Mouse (Mus musculus): ENCODE measurements around the gene Cdc34. TPM values are rescaled to one million over a fixed set of nuclear protein-coding genes. Genes with fewer than 3 reads are reported as not detected.
"Not testable (repeated sequence)": the region's sequence is repeated elsewhere in the genome, so short reads cannot be mapped to it uniquely, and the experiment has no call there.

The Cdc34 gene
- polyA plus RNA-seq, 1 experiment, result 112 TPM

GRCm38 (mm10) chr10:79691986-79692548, 10.1 kb downstream of the Cdc34 start:
- no peak for TF ChIP-seq POLR2A (IDR thresholded peaks at IDR 0.05; ENCODE audit: borderline replicate concordance, extremely low read depth, low read depth, low read length)
- TF ChIP-seq CTCF (IDR thresholded peaks at IDR 0.05; ENCODE audit: insufficient read depth, low read length), result no peak
- WGBS, result 96% methylated on average over 2 of the region's 2 CpGs
- Histone ChIP-seq H3K4me3 (replicated peaks; ENCODE audit: extremely low read depth, low read depth, low read length) (no peak overlapping the region), H3K4me1 (ENCODE audit: control insufficient read depth, insufficient read depth, low read length) (peaks cover 10% of the 10 kb centered on the region)
- DNase-seq, result no peak

DNA sequence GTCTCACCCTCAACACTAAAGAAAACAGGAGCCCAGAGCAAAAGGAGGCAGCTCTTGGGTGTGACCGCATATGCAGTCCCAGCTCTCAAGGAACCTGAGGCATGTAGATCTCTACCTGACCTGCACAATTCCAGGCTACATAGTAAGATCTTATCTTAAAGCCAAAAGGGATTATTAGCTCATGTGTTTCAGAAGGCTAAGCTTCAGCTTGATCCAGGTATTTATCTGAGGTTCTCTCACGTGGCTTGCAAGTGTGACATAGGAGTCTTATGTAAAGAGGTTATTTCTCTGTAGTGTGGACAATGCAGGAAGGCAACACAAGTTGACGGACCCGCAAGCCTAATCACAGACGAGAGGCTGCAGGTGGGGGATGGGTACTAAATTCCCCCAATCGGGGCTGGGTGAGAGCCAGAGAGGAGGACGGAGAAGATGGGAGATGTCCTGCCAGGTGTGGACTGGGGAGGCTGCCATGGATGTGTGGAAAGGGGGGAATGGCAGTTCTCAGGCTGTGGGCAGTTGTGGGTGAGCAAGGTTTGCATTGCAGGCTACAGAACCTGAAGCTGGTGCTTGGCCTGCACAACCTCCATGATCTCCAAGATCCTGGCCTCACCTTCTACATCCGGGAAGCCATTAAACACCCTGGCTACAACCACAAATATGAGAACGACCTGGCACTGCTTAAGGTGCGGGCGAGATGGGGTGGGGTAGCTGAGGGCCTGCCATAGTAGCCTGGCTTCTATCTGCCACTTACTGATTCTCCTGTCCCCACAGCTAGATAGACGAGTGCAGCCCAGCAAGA, 11.8 kb downstream of the Cdc34 start:
- no peak overlapping the region for H3K4me3 ChIP-seq (replicated peaks; ENCODE audit: extremely low read depth, low read depth, low read length)
- TF ChIP-seq CTCF (IDR thresholded peaks at IDR 0.05; ENCODE audit: insufficient read depth, low read length), result no peak
- no peak for TF ChIP-seq POLR2A (IDR thresholded peaks at IDR 0.05; ENCODE audit: borderline replicate concordance, extremely low read depth, low read depth, low read length)
- 69% methylated on average over 12 of the region's 12 CpGs for WGBS
- no peak for DNase-seq
- H3K4me1 ChIP-seq (ENCODE audit: control insufficient read depth, insufficient read depth, low read length), result peaks cover 18% of the 10 kb centered on the region

GRCm38 (mm10) chr10:79694379-79694655, 12.3 kb downstream of the Cdc34 start:
- Histone ChIP-seq H3K4me3 (replicated peaks; ENCODE audit: extremely low read depth, low read depth, low read length) (no peak overlapping the region), H3K4me1 (ENCODE audit: control insufficient read depth, insufficient read depth, low read length) (peaks cover 20% of the 10 kb centered on the region)
- WGBS, result 82% methylated on average over 6 of the region's 6 CpGs
- TF ChIP-seq POLR2A (IDR thresholded peaks at IDR 0.05; ENCODE audit: borderline replicate concordance, extremely low read depth, low read depth, low read length), result no peak
- TF ChIP-seq CTCF (IDR thresholded peaks at IDR 0.05; ENCODE audit: insufficient read depth, low read length), result no peak
- DNase-seq, result no peak

DNA sequence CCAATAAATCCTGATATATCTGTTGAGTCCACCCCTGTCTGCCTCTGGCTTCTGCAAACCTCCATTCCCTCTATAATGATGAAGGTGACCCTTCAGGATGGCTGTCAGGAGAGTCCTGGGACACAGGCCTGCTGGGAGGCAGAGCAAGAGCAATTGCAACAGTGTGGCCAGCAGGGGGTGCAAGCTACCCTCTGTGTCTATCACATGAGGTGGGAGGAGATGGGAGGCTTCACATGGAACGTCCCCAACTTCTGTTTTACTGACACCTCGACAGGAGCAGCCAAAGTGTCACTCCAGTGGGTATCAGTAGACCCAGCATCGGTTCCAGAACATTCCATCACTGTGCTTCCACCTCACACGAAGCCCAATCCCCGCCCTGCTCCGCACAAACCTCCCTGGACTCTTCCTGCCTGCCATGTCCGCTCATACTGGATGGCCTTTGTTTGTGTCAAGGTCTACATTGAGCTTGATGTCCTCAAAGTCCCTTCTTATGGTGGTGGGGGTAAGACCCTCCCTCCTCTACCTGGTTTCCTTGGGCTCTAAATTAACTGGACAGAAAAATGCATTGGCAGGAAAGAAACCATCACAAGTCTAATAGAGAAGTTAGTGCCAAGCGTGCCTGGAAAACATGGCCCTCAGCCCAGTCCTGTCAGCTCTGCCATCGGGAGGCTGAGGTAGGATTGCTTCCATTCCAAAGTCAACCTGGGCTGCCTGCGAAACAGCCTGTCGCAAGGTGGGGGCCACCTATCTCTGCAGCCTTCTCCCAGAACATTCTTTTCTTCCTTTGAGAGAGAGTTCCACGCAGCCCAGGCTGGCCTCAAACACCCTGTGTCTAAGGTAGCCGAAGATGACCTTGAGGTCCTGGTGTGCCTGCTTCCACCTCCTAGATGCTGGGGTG, 13.5 kb downstream of the Cdc34 start:
- DNase-seq, result peak; percentile 80
- Histone ChIP-seq H3K4me1 (ENCODE audit: control insufficient read depth, insufficient read depth, low read length) (peaks cover 20% of the 10 kb centered on the region), H3K4me3 (replicated peaks; ENCODE audit: extremely low read depth, low read depth, low read length) (no peak overlapping the region)
- TF ChIP-seq POLR2A (IDR thresholded peaks at IDR 0.05; ENCODE audit: borderline replicate concordance, extremely low read depth, low read depth, low read length), result no peak
- peak; percentile 94 for TF ChIP-seq CTCF (IDR thresholded peaks at IDR 0.05; ENCODE audit: insufficient read depth, low read length)
- 40% methylated on average over 13 of the region's 13 CpGs for WGBS

GRCm38 (mm10) chr10:79696129-79696651, 14.2 kb downstream of the Cdc34 start:
- no peak for TF ChIP-seq POLR2A (IDR thresholded peaks at IDR 0.05; ENCODE audit: borderline replicate concordance, extremely low read depth, low read depth, low read length)
- no peak for TF ChIP-seq CTCF (IDR thresholded peaks at IDR 0.05; ENCODE audit: insufficient read depth, low read length)
- peaks cover 20% of the 10 kb centered on the region for H3K4me1 ChIP-seq (ENCODE audit: control insufficient read depth, insufficient read depth, low read length)
- DNase-seq, result peak; percentile 36
- WGBS, result 35% methylated on average over 9 of the region's 9 CpGs
- H3K4me3 ChIP-seq (replicated peaks; ENCODE audit: extremely low read depth, low read depth, low read length), result no peak overlapping the region

- TF ChIP-seq CTCF (IDR thresholded peaks at IDR 0.05; ENCODE audit: insufficient read depth, low read length), result no peak
- no peak for TF ChIP-seq POLR2A (IDR thresholded peaks at IDR 0.05; ENCODE audit: borderline replicate concordance, extremely low read depth, low read depth, low read length)
- WGBS, result 42% methylated on average over 6 of the region's 6 CpGs
- Histone ChIP-seq H3K4me1 (ENCODE audit: control insufficient read depth, insufficient read depth, low read length) (peaks cover 20% of the 10 kb centered on the region), H3K4me3 (replicated peaks; ENCODE audit: extremely low read depth, low read depth, low read length) (no peak overlapping the region)
- peak; percentile 15 for DNase-seq
Measured at GRCm38 (mm10) chr10:79697916-79698315, 15.9 kb downstream of the Cdc34 start.

GRCm38 (mm10) chr10:79698459-79698858, 16.5 kb downstream of the Cdc34 start:
- H3K4me3 ChIP-seq (replicated peaks; ENCODE audit: extremely low read depth, low read depth, low read length), result no peak overlapping the region
- WGBS, result 89% methylated on average over 6 of the region's 6 CpGs
- DNase-seq, result no peak
- TF ChIP-seq CTCF (IDR thresholded peaks at IDR 0.05; ENCODE audit: insufficient read depth, low read length) (no peak), POLR2A (IDR thresholded peaks at IDR 0.05; ENCODE audit: borderline replicate concordance, extremely low read depth, low read depth, low read length) (no peak)
- peaks cover 20% of the 10 kb centered on the region for H3K4me1 ChIP-seq (ENCODE audit: control insufficient read depth, insufficient read depth, low read length)

- DNase-seq, result peak; percentile 29
- Histone ChIP-seq H3K4me3 (replicated peaks; ENCODE audit: extremely low read depth, low read depth, low read length) (no peak overlapping the region), H3K4me1 (ENCODE audit: control insufficient read depth, insufficient read depth, low read length) (peaks cover 28% of the 10 kb centered on the region)
- TF ChIP-seq POLR2A (IDR thresholded peaks at IDR 0.05; ENCODE audit: borderline replicate concordance, extremely low read depth, low read depth, low read length), result no peak
- TF ChIP-seq CTCF (IDR thresholded peaks at IDR 0.05; ENCODE audit: insufficient read depth, low read length), result no peak
- WGBS, result 32% methylated on average over 7 of the region's 7 CpGs
Measured at GRCm38 (mm10) chr10:79700676-79701075, 18.7 kb downstream of the Cdc34 start.

GRCm38 (mm10) chr10:79701443-79702129, 19.6 kb downstream of the Cdc34 start:
- 38% methylated on average over 10 of the region's 10 CpGs for WGBS
- peak; percentile 75 for DNase-seq
- TF ChIP-seq CTCF (IDR thresholded peaks at IDR 0.05; ENCODE audit: insufficient read depth, low read length), result no peak
- TF ChIP-seq POLR2A (IDR thresholded peaks at IDR 0.05; ENCODE audit: borderline replicate concordance, extremely low read depth, low read depth, low read length), result no peak
- Histone ChIP-seq H3K4me3 (replicated peaks; ENCODE audit: extremely low read depth, low read depth, low read length) (no peak overlapping the region), H3K4me1 (ENCODE audit: control insufficient read depth, insufficient read depth, low read length) (peaks cover 29% of the 10 kb centered on the region)

DNA sequence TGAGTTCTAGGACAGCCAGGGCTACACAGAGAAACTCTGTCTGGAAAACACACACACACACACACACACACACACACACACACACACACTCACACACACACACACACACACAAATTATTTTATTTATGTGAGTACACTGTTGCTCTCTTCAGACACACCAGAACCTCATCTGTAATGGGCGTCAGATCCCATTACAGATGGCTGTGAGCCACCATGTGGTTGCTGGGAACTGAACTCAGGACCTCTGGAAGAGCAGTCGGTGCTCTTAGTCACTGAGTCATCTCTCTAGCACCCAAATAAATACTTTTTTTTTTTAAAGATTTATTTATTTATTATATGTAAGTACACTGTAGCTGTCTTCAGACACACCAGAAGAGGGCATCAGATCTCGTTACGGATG, 21.0 kb downstream of the Cdc34 start:
- 78% methylated on average over 4 of the region's 4 CpGs for WGBS
- not testable (repeated sequence) for H3K4me3 ChIP-seq (replicated peaks; ENCODE audit: extremely low read depth, low read depth, low read length); DNase-seq
- peaks cover 33% of the 10 kb centered on the region for H3K4me1 ChIP-seq (ENCODE audit: control insufficient read depth, insufficient read depth, low read length)
